Mouse (Mus musculus) embryonic facial prominence, embryonic 11.5 days (tissue): ENCODE measurements around the gene Pced1b. TPM values are rescaled to one million over a fixed set of nuclear protein-coding genes. Genes with fewer than 3 reads are reported as not detected.
A peak's percentile ranks its signal among the peaks of the same experiment; 100 is the strongest.

ENCODE experiments used
- ATAC-seq: fragments of 200-750 bp; cut with Nextera tagmentation; replicated peaks from 2 replicates; pipeline ENCODE4 v1.8.0; 2017; ENCODE audit warnings: low read depth; ENCODE audit not compliant: insufficient number of reproducible peaks, low FRiP score, low TSS enrichment
- DNase-seq: peaks from one replicate; pipeline ENCODE4 v3.0.0-alpha.2; 2015; ENCODE audit warnings: low spot score
- H3K27ac ChIP-seq: fragments of 300-500 bp; sonication (generic); replicated peaks from 2 replicates; pipeline ENCODE4 v1.5.1; 2014; ENCODE audit warnings: mild to moderate bottlenecking, low read depth, low read length, control low read depth
- H3K27me3 ChIP-seq: fragments of 300-500 bp; sonication (generic); 2 replicates; pipeline ENCODE4 v1.6.1; 2014; ENCODE audit warnings: mild to moderate bottlenecking, low read length, moderate library complexity, mixed read lengths; ENCODE audit not compliant: control insufficient read depth, insufficient read depth
- H3K36me3 ChIP-seq: fragments of 300-500 bp; sonication (generic); replicated peaks from 2 replicates; pipeline ENCODE4 v1.6.1; 2014; ENCODE audit warnings: low read depth, mild to moderate bottlenecking, low read length, moderate library complexity, mixed read lengths; ENCODE audit not compliant: control insufficient read depth, insufficient read depth
- H3K4me1 ChIP-seq: fragments of 300-500 bp; sonication (generic); 2 replicates; pipeline ENCODE4 v1.6.1; 2014; ENCODE audit warnings: low read length, mixed read lengths; ENCODE audit not compliant: control insufficient read depth, insufficient read depth
- H3K4me2 ChIP-seq: fragments of 300-500 bp; sonication (generic); 2 replicates; pipeline ENCODE4 v1.6.1; 2014; ENCODE audit warnings: low read depth, mild to moderate bottlenecking, control low read depth, low read length, moderate library complexity
- H3K4me3 ChIP-seq: fragments of 300-500 bp; sonication (generic); 2 replicates; pipeline ENCODE4 v1.5.1; 2014; ENCODE audit warnings: low read depth, low read length, control low read depth
- H3K9ac ChIP-seq: fragments of 300-500 bp; sonication (generic); replicated peaks from 2 replicates; pipeline ENCODE4 v1.6.1; 2014; ENCODE audit warnings: mild to moderate bottlenecking, control low read depth, low read length
- H3K9me3 ChIP-seq: fragments of 300-500 bp; sonication (generic); replicated peaks from 2 replicates; pipeline ENCODE4 v1.6.1; 2016; ENCODE audit warnings: mild to moderate bottlenecking, low read length, inconsistent platforms, mixed read lengths; ENCODE audit not compliant: control insufficient read depth
- WGBS: fragments of 180-500 bp; shearing (Covaris S2); extraction: QIAGEN DNeasy Blood & Tissue Kit; methylation state at CpG from one replicate; pipeline ENCODE4 v1.1.7; 2014; 5-methylcytosine and 5-hydroxymethylcytosine counted together
- polyA plus RNA-seq: library from polyadenylated mRNA; unstranded; fragments of >200 nt; fragmentation: Nextera tagmentation; extraction: Ambion mirVana; gene quantifications from 2 replicates; pipeline ENCODE4 v1.2.1, GENCODE M21; 2014

Pced1b gene
- polyA plus RNA-seq, 1 experiment from 2014 or later, result 4.3 TPM

DNA sequence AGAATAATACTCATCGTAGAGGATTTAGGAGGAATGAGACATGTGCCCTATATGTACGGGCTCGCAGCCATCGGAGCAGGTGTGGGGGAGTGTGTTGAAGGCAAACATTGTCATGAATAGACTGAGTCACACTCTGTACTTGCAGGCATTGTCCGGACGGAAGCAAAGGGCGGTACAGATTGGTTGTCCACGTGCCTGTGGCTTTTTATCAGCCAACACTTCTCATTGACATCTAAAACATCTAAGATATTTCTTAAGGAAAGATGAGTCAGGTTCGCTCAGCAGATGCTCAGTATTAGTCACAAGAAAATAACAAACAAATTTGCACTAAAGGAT is 68.5 kb downstream of the Pced1b start:
- H3K36me3 ChIP-seq, result no peaks in the 10 kb centered on the region
- H3K27me3 ChIP-seq, result no peaks in the 10 kb centered on the region
- DNase-seq (no peak), ATAC-seq (no peak)
- no peaks in the 10 kb centered on the region for H3K9me3 ChIP-seq
- no peaks in the 10 kb centered on the region for H3K4me1 ChIP-seq
- 94% methylated on average over 9 of the region's 9 CpGs for WGBS
- H3K4me2 ChIP-seq, result no peak overlapping the region
- H3K9ac ChIP-seq, result no peak overlapping the region
- H3K4me3 ChIP-seq, result no peak overlapping the region
- H3K27ac ChIP-seq, result no peak overlapping the region

DNA sequence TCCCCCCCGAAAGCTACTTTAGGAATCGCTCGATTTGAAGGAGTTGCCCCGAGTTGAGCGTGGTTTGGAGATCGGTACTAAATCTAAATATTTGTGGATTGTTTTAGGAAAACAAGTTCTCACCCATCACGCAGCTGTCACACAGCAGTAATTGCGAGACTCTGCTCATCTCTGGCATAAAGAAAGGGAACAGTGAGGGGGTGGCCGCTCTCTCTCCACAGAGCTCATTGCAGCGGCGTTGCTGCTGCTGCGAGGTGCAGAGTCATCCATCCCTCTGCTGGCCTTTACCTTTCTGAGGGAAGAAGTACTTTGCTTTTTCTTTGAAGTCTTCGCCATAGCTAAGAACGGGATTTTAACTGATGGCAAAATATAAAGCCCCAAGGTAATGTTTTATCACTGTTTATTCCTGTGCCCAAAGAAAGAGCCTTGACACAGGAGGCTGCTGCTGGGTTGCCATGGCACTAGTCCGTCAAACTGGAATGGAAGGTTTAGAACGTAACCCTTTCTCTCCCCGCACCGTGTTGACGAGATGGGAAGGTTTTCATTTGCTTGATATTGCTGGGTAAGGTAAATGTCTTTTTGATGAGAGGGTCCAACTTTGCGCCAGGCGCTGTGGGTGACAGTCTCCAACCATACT is 71.6 kb downstream of the Pced1b start:
- Histone ChIP-seq H3K9me3 (no peaks in the 10 kb centered on the region), H3K4me1 (no peaks in the 10 kb centered on the region), H3K4me2 (no peak overlapping the region), H3K9ac (no peak overlapping the region), H3K4me3 (no peak overlapping the region), H3K27ac (no peak overlapping the region), H3K36me3 (no peaks in the 10 kb centered on the region), H3K27me3 (no peaks in the 10 kb centered on the region)
- no peak for ATAC-seq
- WGBS, result 89% methylated on average over 21 of the region's 21 CpGs
- no peak for DNase-seq

DNA sequence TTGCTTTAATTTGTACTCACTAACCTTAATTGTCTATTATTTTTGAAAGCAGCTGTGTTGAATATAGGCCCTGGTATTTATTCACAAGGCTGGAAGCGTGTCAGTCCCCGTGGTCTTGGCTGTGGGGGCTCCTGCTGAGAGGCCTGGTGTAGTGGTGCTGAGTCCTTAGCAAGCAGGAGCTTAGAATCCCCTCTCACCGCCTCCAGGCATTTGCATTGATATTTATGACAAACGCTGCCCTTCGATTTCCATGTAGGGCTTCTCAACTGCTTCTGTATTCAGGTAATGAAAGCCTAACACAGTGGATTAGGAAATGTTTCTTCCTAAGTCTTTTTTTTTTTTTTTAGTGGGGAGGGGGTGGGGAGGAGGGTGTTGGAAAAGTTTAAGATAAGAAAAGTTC is 75.9 kb downstream of the Pced1b start:
- no peak overlapping the region for H3K27ac ChIP-seq
- H3K27me3 ChIP-seq, result no peaks in the 10 kb centered on the region
- no peak overlapping the region for H3K9ac ChIP-seq
- no peaks in the 10 kb centered on the region for H3K9me3 ChIP-seq
- DNase-seq, result no peak
- H3K4me3 ChIP-seq, result no peak overlapping the region
- 76% methylated on average over 5 of the region's 5 CpGs for WGBS
- H3K36me3 ChIP-seq, result no peaks in the 10 kb centered on the region
- ATAC-seq, result no peak
- H3K4me2 ChIP-seq, result no peak overlapping the region
- no peaks in the 10 kb centered on the region for H3K4me1 ChIP-seq

DNA sequence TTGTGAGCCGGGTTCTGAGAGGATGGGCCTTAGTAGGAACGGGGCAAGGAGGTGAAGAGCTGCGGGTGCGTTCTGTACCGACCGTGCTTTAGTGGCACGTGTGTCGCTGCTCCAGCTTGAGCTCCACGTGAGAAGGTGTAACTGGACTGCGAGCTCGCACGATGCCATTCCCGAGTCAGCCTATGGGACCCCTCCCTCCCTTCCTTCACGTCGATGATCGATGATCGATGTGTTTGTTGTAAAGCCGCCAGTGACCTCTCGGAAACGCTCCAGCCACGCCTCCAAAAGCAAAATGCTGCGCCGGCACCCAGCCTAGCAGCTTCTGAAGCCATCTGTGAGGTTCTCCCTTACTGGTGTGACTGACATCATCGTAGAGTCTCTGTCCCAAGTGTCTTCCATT is 76.6 kb downstream of the Pced1b start:
- no peak for DNase-seq
- Histone ChIP-seq H3K9ac (no peak overlapping the region), H3K4me1 (no peaks in the 10 kb centered on the region), H3K27me3 (no peaks in the 10 kb centered on the region), H3K4me2 (no peak overlapping the region), H3K4me3 (no peak overlapping the region), H3K36me3 (no peaks in the 10 kb centered on the region), H3K9me3 (no peaks in the 10 kb centered on the region), H3K27ac (no peak overlapping the region)
- WGBS, result 70% methylated on average over 24 of the region's 24 CpGs
- no peak for ATAC-seq

DNA sequence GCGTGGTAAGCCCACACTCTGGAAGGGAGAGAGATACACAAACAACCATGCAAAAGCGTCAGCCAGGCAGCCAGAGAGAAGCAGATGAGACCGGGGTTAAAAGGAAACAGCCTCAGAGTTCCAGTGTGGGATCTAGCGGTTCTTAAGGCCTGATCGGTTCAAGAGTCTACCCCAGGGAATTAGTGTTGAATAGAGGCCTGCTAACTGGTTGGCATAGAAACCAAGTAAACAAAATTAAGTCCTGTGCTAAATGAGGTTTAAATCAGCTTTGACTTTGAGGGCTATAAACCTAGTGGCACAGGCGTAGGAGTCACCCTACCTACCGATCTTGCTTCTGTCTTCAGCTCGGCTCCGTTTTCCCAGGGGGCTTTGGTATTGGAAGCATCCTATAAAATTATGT is 77.4 kb downstream of the Pced1b start:
- 65% methylated on average over 9 of the region's 9 CpGs for WGBS
- Histone ChIP-seq H3K4me2 (no peak overlapping the region), H3K27me3 (no peaks in the 10 kb centered on the region), H3K9ac (no peak overlapping the region), H3K9me3 (no peaks in the 10 kb centered on the region), H3K27ac (no peak overlapping the region), H3K4me3 (no peak overlapping the region), H3K4me1 (no peaks in the 10 kb centered on the region), H3K36me3 (no peaks in the 10 kb centered on the region)
- ATAC-seq (no peak), DNase-seq (no peak)

GRCm38 (mm10) chr15:97327500-97328081 is 80.7 kb downstream of the Pced1b start:
- Histone ChIP-seq H3K9me3 (no peaks in the 10 kb centered on the region), H3K4me2 (no peak overlapping the region), H3K9ac (no peak overlapping the region), H3K4me1 (no peaks in the 10 kb centered on the region), H3K27me3 (no peaks in the 10 kb centered on the region), H3K4me3 (no peak overlapping the region), H3K36me3 (no peaks in the 10 kb centered on the region), H3K27ac (no peak overlapping the region)
- DNase-seq (peak; percentile 35), ATAC-seq (no peak)
- 63% methylated on average over 18 of the region's 18 CpGs for WGBS

DNA sequence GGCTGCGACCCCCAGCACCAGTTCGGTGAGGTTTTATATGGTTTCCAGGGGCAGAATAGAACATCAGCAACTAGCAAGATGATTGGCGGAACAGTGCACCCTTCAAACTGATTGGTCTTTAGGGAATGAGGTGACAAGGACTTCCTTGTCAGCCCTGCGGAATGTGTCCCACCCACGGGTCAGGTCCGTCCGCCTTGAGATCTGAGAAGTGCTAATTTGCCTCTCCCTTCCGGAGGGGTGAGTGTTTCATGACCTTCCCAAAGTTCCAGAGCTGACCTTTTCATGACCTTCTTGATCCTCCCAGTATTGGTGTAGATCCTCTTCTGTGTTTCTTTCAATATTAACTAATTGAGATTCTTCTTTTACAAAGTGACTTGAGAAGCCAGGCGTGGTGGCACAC is 85.7 kb downstream of the Pced1b start:
- ATAC-seq, result no peak
- Histone ChIP-seq H3K4me1 (no peaks in the 10 kb centered on the region), H3K9ac (no peak overlapping the region), H3K4me2 (no peak overlapping the region), H3K36me3 (no peaks in the 10 kb centered on the region), H3K4me3 (no peak overlapping the region), H3K9me3 (no peaks in the 10 kb centered on the region), H3K27me3 (no peaks in the 10 kb centered on the region), H3K27ac (no peak overlapping the region)
- WGBS, result 67% methylated on average over 9 of the region's 9 CpGs
- DNase-seq, result no peak

DNA sequence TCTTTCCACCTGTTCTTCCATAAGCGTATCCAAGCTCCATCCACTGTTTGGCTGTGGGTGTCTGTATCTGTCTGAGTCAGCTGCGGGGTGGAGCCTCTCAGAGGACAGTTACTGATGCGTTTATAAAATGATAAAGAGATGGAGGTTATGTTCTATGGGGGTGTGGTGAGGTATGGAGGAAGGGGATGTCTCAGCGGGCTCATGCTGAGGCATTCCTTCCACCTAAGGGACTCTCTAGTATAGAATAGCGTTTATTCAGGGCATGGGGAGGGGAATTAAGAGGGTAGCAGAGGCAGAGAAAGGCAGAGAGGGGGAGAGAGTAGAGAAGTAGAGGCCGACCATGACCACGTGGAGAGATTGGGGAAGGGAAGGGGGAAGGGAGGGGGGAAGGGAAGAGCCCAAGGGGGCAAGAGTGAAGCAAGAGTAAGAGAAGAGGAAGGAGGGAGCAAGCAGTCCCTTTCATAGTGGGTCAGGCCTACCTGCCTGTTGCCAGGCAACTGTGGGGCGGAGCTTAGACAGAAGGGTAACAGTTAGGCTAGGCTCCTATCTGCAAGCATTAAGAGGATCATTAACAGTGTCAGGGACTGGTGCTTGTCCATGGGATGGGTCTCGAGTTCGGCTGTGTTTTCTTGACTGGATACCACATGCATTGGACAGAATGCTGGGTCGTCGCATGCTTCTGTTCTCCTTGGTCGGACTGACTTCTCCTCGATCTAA is 90.9 kb downstream of the Pced1b start:
- Histone ChIP-seq H3K4me1 (no peaks in the 10 kb centered on the region), H3K27ac (no peak overlapping the region), H3K9me3 (no peaks in the 10 kb centered on the region), H3K27me3 (no peaks in the 10 kb centered on the region), H3K4me2 (peak overlapping the region; percentile 44), H3K36me3 (no peaks in the 10 kb centered on the region), H3K4me3 (peak overlapping the region; percentile 21; the same call in 1 of the 2 replicates), H3K9ac (no peak overlapping the region; the same call in 1 of the 2 replicates)
- 33% methylated on average over 14 of the region's 14 CpGs for WGBS
- 0 out of 2 replicates have a peak, but pooled peaks have one; percentile 59 for ATAC-seq
- peak; percentile 43 for DNase-seq
